Mouse (Mus musculus): ENCODE measurements around the gene Cd37.

- TF ChIP-seq CTCF (IDR thresholded peaks at IDR 0.05; ENCODE audit: low read depth, low read length) (no peak), GATA1 (IDR thresholded peaks at IDR 0.05; ENCODE audit: borderline replicate concordance, low read length) (no peak), TAL1 (conservative IDR thresholded peaks at IDR 0.05; ENCODE audit: low read depth, low read length) (no peak), POLR2AphosphoS5 (IDR thresholded peaks at IDR 0.05; ENCODE audit: insufficient replicate concordance, low read depth, low read length) (no peak), GATA2 (IDR thresholded peaks at IDR 0.05; ENCODE audit: borderline replicate concordance, low read depth, low read length) (no peak)
These were observed 9.9 kb downstream of the Cd37 start for GRCm38 (mm10) chr7:45229046-45229445.
